Mouse (Mus musculus) naive thymus-derived CD4-positive, alpha-beta T cell, adult 5 months (primary cell): ENCODE data around the gene Naf1. TPM values are rescaled to one million over a fixed set of nuclear protein-coding genes. Genes with fewer than 3 reads are reported as not detected.

Experiments used
- polyA plus RNA-seq: library from polyadenylated mRNA; unstranded; fragments of 100-300 nt; shearing (Covaris generic); gene quantifications from one replicate; pipeline ENCODE4 v1.2.1, GENCODE M21; 2017

Naf1 gene
- polyA plus RNA-seq, result 0.80 TPM

GRCm38 (mm10) chr8:66860023-66860422 lies at the start of gene Naf1:
Gene Naf1, plus strand, starts transcription at chr8:66860217.

Other genes starting within 250 kb of the Naf1 start
- gene Npy5r, start 172.1 kb upstream of the Naf1 start, polyA plus RNA-seq, result 0.15 TPM
- not detected for gene Npy1r, start 163.0 kb upstream of the Naf1 start, polyA plus RNA-seq